Comparison of ENCODE assay signal across 23 mouse cellular contexts in genomic region chr1:137999268-137999900, GRCm38 (mm10).
DNase-seq lines count a peak whose midpoint lies in the region; ATAC-seq lines count a peak whose summit lies in the region.
"Had no signal": no experiment of that assay in that cellular context is flagged by ENCODE, and none has a peak within 500 bp of the region (broad histone marks: within the 10 kb centered on the region; RNA-seq: fewer than 3 reads in every experiment).

No protein-coding gene starts in this region.

- DNase-seq in embryonic facial prominence, embryonic 14.5 days (ENCODE audit: low spot score): peak; percentile 22
- no peak for DNase-seq in embryonic facial prominence, embryonic 10.5 days (ENCODE audit: low spot score)
- no peak for DNase-seq in midbrain, embryonic 11.5 days (ENCODE audit: low spot score, missing footprints)
- peak; percentile 82 for DNase-seq in retina, postnatal 1 day
- DNase-seq in adrenal gland, postnatal 14 days: no peak
- no peak for DNase-seq in thymus, adult 18-20 months
- DNase-seq: adrenal gland, postnatal 25 days; cerebellum, adult 2 months; cerebellum, postnatal 14 days; gastrocnemius, postnatal 14 days; heart, postnatal 10 days; heart, postnatal 4 days had no signal

- WGBS in embryonic facial prominence, embryonic 14.5 days: 86% methylated on average over 3 of the region's 3 CpGs
- WGBS in embryonic facial prominence, embryonic 10.5 days: 84% methylated on average over 3 of the region's 3 CpGs
- 50% methylated on average over 3 of the region's 3 CpGs for WGBS in midbrain, embryonic 11.5 days
- 24% methylated on average over 3 of the region's 3 CpGs for WGBS in midbrain, embryonic 13.5 days

- no peak overlapping the region for H3K4me2 ChIP-seq in embryonic facial prominence, embryonic 14.5 days (ENCODE audit: low read depth, low read length)
- H3K4me2 ChIP-seq in midbrain, embryonic 11.5 days: no peak overlapping the region
- H3K4me2 ChIP-seq in midbrain, embryonic 13.5 days (replicated peaks): no peak overlapping the region
- H3K4me2 ChIP-seq: embryonic facial prominence, embryonic 13.5 days; forebrain, embryonic 15.5 days; hindbrain, embryonic 12.5 days had no signal

- no peaks in the 10 kb centered on the region for H3K36me3 ChIP-seq in embryonic facial prominence, embryonic 14.5 days (ENCODE audit: control insufficient read depth, insufficient read depth, low read length)
- H3K36me3 ChIP-seq in embryonic facial prominence, embryonic 10.5 days (replicated peaks): no peaks in the 10 kb centered on the region
- no peaks in the 10 kb centered on the region for H3K36me3 ChIP-seq in midbrain, embryonic 11.5 days (ENCODE audit: control insufficient read depth, insufficient read depth, low read length)
- H3K36me3 ChIP-seq in midbrain, embryonic 13.5 days: no peaks in the 10 kb centered on the region
- H3K36me3 ChIP-seq: embryonic facial prominence, embryonic 13.5 days; forebrain, embryonic 10.5 days; forebrain, embryonic 15.5 days; heart, embryonic 10.5 days; hindbrain, embryonic 12.5 days had no signal

- no peaks in the 10 kb centered on the region for H3K27me3 ChIP-seq in embryonic facial prominence, embryonic 14.5 days (replicated peaks; ENCODE audit: control insufficient read depth, insufficient read depth, low read length)
- H3K27me3 ChIP-seq in embryonic facial prominence, embryonic 10.5 days (replicated peaks; ENCODE audit: low read depth, poor library complexity, severe bottlenecking): no peaks in the 10 kb centered on the region
- H3K27me3 ChIP-seq in midbrain, embryonic 11.5 days (ENCODE audit: control insufficient read depth, insufficient read depth, low read length): no peaks in the 10 kb centered on the region
- H3K27me3 ChIP-seq in midbrain, embryonic 13.5 days: no peaks in the 10 kb centered on the region
- H3K27me3 ChIP-seq: embryonic facial prominence, embryonic 13.5 days; forebrain, embryonic 15.5 days; hindbrain, embryonic 12.5 days; Patski had no signal

- peaks cover 3% of the 10 kb centered on the region; the same call in 1 of the 2 replicates for H3K4me1 ChIP-seq in embryonic facial prominence, embryonic 14.5 days (ENCODE audit: control insufficient read depth, insufficient read depth, low read length)
- H3K4me1 ChIP-seq in embryonic facial prominence, embryonic 10.5 days: no peaks in the 10 kb centered on the region
- no peaks in the 10 kb centered on the region for H3K4me1 ChIP-seq in midbrain, embryonic 11.5 days (ENCODE audit: control insufficient read depth, insufficient read depth, low read length)
- no peaks in the 10 kb centered on the region for H3K4me1 ChIP-seq in midbrain, embryonic 13.5 days (replicated peaks)
- H3K4me1 ChIP-seq: embryonic facial prominence, embryonic 13.5 days; forebrain, embryonic 10.5 days; forebrain, embryonic 15.5 days; heart, embryonic 10.5 days; hindbrain, embryonic 12.5 days had no signal

- H3K27ac ChIP-seq in embryonic facial prominence, embryonic 14.5 days (replicated peaks; ENCODE audit: low read depth, low read length): no peak overlapping the region
- no peak overlapping the region for H3K27ac ChIP-seq in embryonic facial prominence, embryonic 10.5 days (replicated peaks)
- H3K27ac ChIP-seq in midbrain, embryonic 11.5 days (ENCODE audit: low read depth, low read length): no peak overlapping the region
- no peak overlapping the region for H3K27ac ChIP-seq in midbrain, embryonic 13.5 days
- H3K27ac ChIP-seq: embryonic facial prominence, embryonic 13.5 days; forebrain, embryonic 10.5 days; forebrain, embryonic 15.5 days; heart, embryonic 10.5 days; hindbrain, embryonic 12.5 days had no signal

- H3K9me3 ChIP-seq in embryonic facial prominence, embryonic 14.5 days (ENCODE audit: control insufficient read depth, low read length): no peaks in the 10 kb centered on the region
- H3K9me3 ChIP-seq in embryonic facial prominence, embryonic 10.5 days: no peaks in the 10 kb centered on the region
- no peaks in the 10 kb centered on the region for H3K9me3 ChIP-seq in midbrain, embryonic 11.5 days (ENCODE audit: control insufficient read depth, low read length)
- H3K9me3 ChIP-seq in midbrain, embryonic 13.5 days: no peaks in the 10 kb centered on the region
- H3K9me3 ChIP-seq: embryonic facial prominence, embryonic 13.5 days; forebrain, embryonic 10.5 days; forebrain, embryonic 15.5 days; heart, embryonic 10.5 days; hindbrain, embryonic 12.5 days had no signal

- no peak for ATAC-seq in embryonic facial prominence, embryonic 14.5 days (ENCODE audit: low read depth)
- ATAC-seq in midbrain, embryonic 11.5 days (ENCODE audit: low FRiP score): 0 out of 2 replicates have a peak, but pooled peaks have one; percentile 24
- ATAC-seq in midbrain, embryonic 13.5 days: no peak
- ATAC-seq in granulocyte monocyte progenitor cell, adult 5-6 weeks (replicated peaks; ENCODE audit: poor library complexity, severe bottlenecking): peak; percentile 69
- ATAC-seq: activated CD4-positive, CD25-positive, alpha-beta regulatory T cell, adult 4 months; forebrain, embryonic 15.5 days; hindbrain, embryonic 16.5 days; inflammation-experienced regulatory T-cells, adult 6 months; Patski had no signal

- H3K4me3 ChIP-seq in embryonic facial prominence, embryonic 14.5 days (ENCODE audit: low read depth, low read length): no peak overlapping the region
- H3K4me3 ChIP-seq in embryonic facial prominence, embryonic 10.5 days: no peak overlapping the region
- no peak overlapping the region for H3K4me3 ChIP-seq in midbrain, embryonic 11.5 days (ENCODE audit: low read depth, low read length)
- no peak overlapping the region for H3K4me3 ChIP-seq in midbrain, embryonic 13.5 days (replicated peaks)
- H3K4me3 ChIP-seq: embryonic facial prominence, embryonic 13.5 days; forebrain, embryonic 10.5 days; forebrain, embryonic 15.5 days; heart, embryonic 10.5 days; hindbrain, embryonic 12.5 days had no signal

- no peak overlapping the region for H3K9ac ChIP-seq in embryonic facial prominence, embryonic 14.5 days (ENCODE audit: low read depth, low read length)
- no peak overlapping the region for H3K9ac ChIP-seq in midbrain, embryonic 11.5 days (ENCODE audit: low read length)
- no peak overlapping the region for H3K9ac ChIP-seq in midbrain, embryonic 13.5 days (replicated peaks)
- H3K9ac ChIP-seq: embryonic facial prominence, embryonic 13.5 days; forebrain, embryonic 15.5 days; hindbrain, embryonic 12.5 days had no signal

Comparison
In these comparisons a context has a peak if more than half of its experiments do, and no peak if none do; other contexts are left out.
1. ATAC-seq: peak in midbrain, embryonic 11.5 days (single experiment) and granulocyte monocyte progenitor cell, adult 5-6 weeks (single experiment); none in embryonic facial prominence, embryonic 14.5 days (single experiment) and midbrain, embryonic 13.5 days (single experiment).
2. DNase-seq: peak in embryonic facial prominence, embryonic 14.5 days (single experiment) and retina, postnatal 1 day (single experiment); none in embryonic facial prominence, embryonic 10.5 days (single experiment), midbrain, embryonic 11.5 days (single experiment), adrenal gland, postnatal 14 days (single experiment) and thymus, adult 18-20 months (0 of 2).